Comparison of ENCODE assay signal across 8 mouse cellular contexts in genomic region chr17:15526986-15527810, GRCm38 (mm10). TPM values are rescaled to one million over a fixed set of nuclear protein-coding genes. Genes with fewer than 3 reads are reported as not detected.
DNase-seq lines count a peak whose midpoint lies in the region; ATAC-seq and TF ChIP-seq lines count a peak whose summit lies in the region.

Gene Pdcd2, minus strand, starts transcription at chr17:15527301.

- no peaks in the 10 kb centered on the region for H3K27me3 ChIP-seq in forebrain, embryonic 10.5 days (ENCODE audit: poor library complexity, severe bottlenecking)
- no peaks in the 10 kb centered on the region for H3K27me3 ChIP-seq in heart, embryonic 15.5 days
- no peaks in the 10 kb centered on the region for H3K27me3 ChIP-seq in liver, embryonic 14.5 days (ENCODE audit: control insufficient read depth, insufficient read depth, low read length)
- H3K27me3 ChIP-seq in neural tube, embryonic 11.5 days (ENCODE audit: control insufficient read depth, insufficient read depth, low read length) = no peaks in the 10 kb centered on the region
- H3K27me3 ChIP-seq in stomach, postnatal 0 days (ENCODE audit: control insufficient read depth, insufficient read depth, low read length) = no peaks in the 10 kb centered on the region

- peak; percentile 70 for TF ChIP-seq CTCF in liver, embryonic 14.5 days (IDR thresholded peaks at IDR 0.05; ENCODE audit: low read depth)
- TF ChIP-seq CTCF in stomach, postnatal 0 days (IDR thresholded peaks at IDR 0.05; ENCODE audit: low read depth) = peak; percentile 62

- H3K4me1 ChIP-seq in forebrain, embryonic 10.5 days = peaks cover 34% of the 10 kb centered on the region
- peaks cover 10% of the 10 kb centered on the region for H3K4me1 ChIP-seq in heart, embryonic 15.5 days (replicated peaks)
- H3K4me1 ChIP-seq in liver, embryonic 14.5 days (replicated peaks; ENCODE audit: control insufficient read depth in 2 of 2, insufficient read depth in 2 of 2, low read length in 1 of 2) = peaks cover 6 to 11% of the 10 kb centered on the region in 2 experiments; a peak in 3 of 4 replicates
- peaks cover 3% of the 10 kb centered on the region; the same call in 1 of the 2 replicates for H3K4me1 ChIP-seq in neural tube, embryonic 11.5 days (ENCODE audit: control insufficient read depth, insufficient read depth, low read length)
- no peaks in the 10 kb centered on the region; the same call in 1 of the 2 replicates for H3K4me1 ChIP-seq in stomach, postnatal 0 days (replicated peaks; ENCODE audit: control insufficient read depth, insufficient read depth)

- no peak for TF ChIP-seq EP300 in liver, embryonic 14.5 days (IDR thresholded peaks at IDR 0.05; ENCODE audit: low read depth)
- TF ChIP-seq EP300 in stomach, postnatal 0 days (optimal IDR thresholded peaks at IDR 0.05) = peak; percentile 58

- H3K9me3 ChIP-seq in forebrain, embryonic 10.5 days = no peaks in the 10 kb centered on the region
- no peaks in the 10 kb centered on the region for H3K9me3 ChIP-seq in heart, embryonic 15.5 days (replicated peaks)
- H3K9me3 ChIP-seq in liver, embryonic 14.5 days (ENCODE audit: control insufficient read depth, low read length) = no peaks in the 10 kb centered on the region
- H3K9me3 ChIP-seq in neural tube, embryonic 11.5 days (ENCODE audit: control insufficient read depth, low read length) = no peaks in the 10 kb centered on the region
- no peaks in the 10 kb centered on the region for H3K9me3 ChIP-seq in stomach, postnatal 0 days (ENCODE audit: control insufficient read depth, low read length)

- 2% methylated on average over 55 of the region's 55 CpGs for WGBS in forebrain, embryonic 10.5 days
- WGBS in heart, embryonic 15.5 days = 1% methylated on average over 55 of the region's 55 CpGs
- WGBS in liver, embryonic 14.5 days (ENCODE audit: insufficient replicate concordance) = under 1% methylated on average over 50 of the region's 55 CpGs
- 1% methylated on average over 52 of the region's 55 CpGs for WGBS in neural tube, embryonic 11.5 days
- under 1% methylated on average over 50 of the region's 55 CpGs for WGBS in stomach, postnatal 0 days

- peak within 1 kb of the TSS; percentile 88 for H3K4me2 ChIP-seq in heart, embryonic 15.5 days
- H3K4me2 ChIP-seq in liver, embryonic 14.5 days (ENCODE audit: low read depth) = peak within 1 kb of the TSS; percentile 97
- peak within 1 kb of the TSS; percentile 70 for H3K4me2 ChIP-seq in neural tube, embryonic 11.5 days (ENCODE audit: low read depth)
- peak within 1 kb of the TSS; percentile 93 for H3K4me2 ChIP-seq in stomach, postnatal 0 days (replicated peaks; ENCODE audit: low read depth)

- peak within 1 kb of the TSS; percentile 74 for H3K9ac ChIP-seq in heart, embryonic 15.5 days
- peak within 1 kb of the TSS; percentile 86 for H3K9ac ChIP-seq in liver, embryonic 14.5 days (replicated peaks)
- H3K9ac ChIP-seq in neural tube, embryonic 11.5 days (ENCODE audit: low read length) = peak within 1 kb of the TSS; percentile 82
- peak within 1 kb of the TSS; percentile 82 for H3K9ac ChIP-seq in stomach, postnatal 0 days (ENCODE audit: low read length)

- H3K27ac ChIP-seq in forebrain, embryonic 10.5 days = peak within 1 kb of the TSS; percentile 91
- H3K27ac ChIP-seq in heart, embryonic 15.5 days = peak within 1 kb of the TSS; percentile 83
- H3K27ac ChIP-seq in liver, embryonic 14.5 days = peak within 1 kb of the TSS; percentile 77
- peak within 1 kb of the TSS; percentile 72; the same call in 1 of the 2 replicates for H3K27ac ChIP-seq in neural tube, embryonic 11.5 days (ENCODE audit: low read depth, low read length)
- H3K27ac ChIP-seq in stomach, postnatal 0 days (replicated peaks) = peak within 1 kb of the TSS; percentile 54

- H3K4me3 ChIP-seq in forebrain, embryonic 10.5 days = peak within 1 kb of the TSS; percentile 68
- H3K4me3 ChIP-seq in heart, embryonic 15.5 days = peak within 1 kb of the TSS; percentile 96
- H3K4me3 ChIP-seq in liver, embryonic 14.5 days (ENCODE audit: insufficient read depth in 1 of 2, low read depth in 2 of 2, low read length in 2 of 2) = peak within 1 kb of the TSS; percentile 86 to 88
- H3K4me3 ChIP-seq in neural tube, embryonic 11.5 days (ENCODE audit: low read depth, low read length) = peak within 1 kb of the TSS; percentile 91
- H3K4me3 ChIP-seq in stomach, postnatal 0 days (ENCODE audit: low read depth, low read length) = peak within 1 kb of the TSS; percentile 81

- ATAC-seq in heart, embryonic 15.5 days (replicated peaks; ENCODE audit: insufficient number of reproducible peaks, insufficient read depth, low FRiP score, low read depth) = peak; percentile 98
- peak; percentile 100 for ATAC-seq in liver, embryonic 14.5 days (ENCODE audit: insufficient read depth)
- peak; percentile 99 for ATAC-seq in neural tube, embryonic 11.5 days (ENCODE audit: insufficient read depth, low FRiP score, low TSS enrichment)
- peak; percentile 100 for ATAC-seq in stomach, postnatal 0 days (ENCODE audit: low FRiP score, low TSS enrichment)

- DNase-seq in CD8-positive naive resting alpha-beta T cell, adult 2 months (ENCODE audit: low read depth in 2 of 2, low spot score in 2 of 2) = peak; percentile 89
- peak; percentile 92 for DNase-seq in c-Kit-positive CD71-negative TER-119-negative erythroid progenitor cells, embryonic 14.5 days (ENCODE audit: low read depth)
- peak; percentile 98 for DNase-seq in forebrain, embryonic 10.5 days (ENCODE audit: extremely low spot score, low spot score)
- peak; percentile 97 to 98 for DNase-seq in kidney, postnatal 25 days
- peak; percentile 87 to 91 (median 89) for DNase-seq in liver, embryonic 14.5 days (ENCODE audit: low read depth in 3 of 3, low spot score in 3 of 3)
- peak; percentile 94 for DNase-seq in neural tube, embryonic 11.5 days (ENCODE audit: low spot score)
- peak; percentile 99 for DNase-seq in stomach, postnatal 0 days (ENCODE audit: low spot score)

- peaks cover 36% of the 10 kb centered on the region for H3K36me3 ChIP-seq in forebrain, embryonic 10.5 days (replicated peaks)
- H3K36me3 ChIP-seq in heart, embryonic 15.5 days = peaks cover 19% of the 10 kb centered on the region
- peaks cover 9% of the 10 kb centered on the region for H3K36me3 ChIP-seq in liver, embryonic 14.5 days (replicated peaks; ENCODE audit: control insufficient read depth, insufficient read depth, low read depth)
- H3K36me3 ChIP-seq in neural tube, embryonic 11.5 days (ENCODE audit: control insufficient read depth, insufficient read depth, low read length) = peaks cover 5% of the 10 kb centered on the region
- H3K36me3 ChIP-seq in stomach, postnatal 0 days (ENCODE audit: control insufficient read depth, insufficient read depth, low read length) = 0 out of 2 replicates have a peak, but pooled peaks cover 3% of the 10 kb centered on the region

RNA-seq across cellular contexts. Expression of gene Pdcd2, which starts in this region (rescaled TPM):
- 48.2 and 49.6 TPM in 2 replicates for polyA plus RNA-seq in forebrain, embryonic 10.5 days (2016; fragmentation: Nextera tagmentation; extraction: Ambion mirVana)
- polyA plus RNA-seq in heart, embryonic 15.5 days (2015; fragmentation: Nextera tagmentation; extraction: Ambion mirVana) = 26.0 and 29.7 TPM in 2 replicates
- polyA plus RNA-seq in liver, embryonic 14.5 days (2012; rRNA removed) = 11.0 and 11.7 TPM in 2 replicates
- polyA plus RNA-seq in liver, embryonic 14.5 days (2014; fragmentation: Nextera tagmentation; extraction: Ambion mirVana) = 20.5 and 26.3 TPM in 2 replicates
- 54.9 and 57.9 TPM in 2 replicates for polyA plus RNA-seq in neural tube, embryonic 11.5 days (2014; fragmentation: Nextera tagmentation; extraction: Ambion mirVana)
- 36.3 and 36.8 TPM in 2 replicates for polyA plus RNA-seq in stomach, postnatal 0 days (2015; fragmentation: Nextera tagmentation; extraction: Ambion mirVana)

Comparison
In these comparisons a context has a peak if more than half of its experiments do, and no peak if none do; other contexts are left out.
1. Peak in every context shown above with its lines: DNase-seq, ATAC-seq, H3K4me3 ChIP-seq and H3K27ac ChIP-seq.